24 mouse cellular contexts compared by ENCODE assay signal in genomic region chr3:52815497-52815896, GRCm38 (mm10).
"Had no signal": no experiment of that assay in that cellular context is flagged by ENCODE, and none has a peak within 500 bp of the region (broad histone marks: within the 10 kb centered on the region; RNA-seq: fewer than 3 reads in every experiment).

No protein-coding gene starts in this region.

- H3K4me3 ChIP-seq: layer of hippocampus, adult 2 months; limb, embryonic 10.5 days; limb, embryonic 13.5 days; liver, embryonic 12.5 days; liver, embryonic 15.5 days; lung, embryonic 15.5 days; megakaryocyte, embryonic 14.5 days; midbrain, embryonic 13.5 days; myocyte had no signal

- H3K27me3 ChIP-seq: liver, embryonic 12.5 days; liver, embryonic 15.5 days; lung, embryonic 15.5 days had no signal

- H3K36me3 ChIP-seq: limb, embryonic 10.5 days; limb, embryonic 13.5 days; liver, embryonic 12.5 days; liver, embryonic 15.5 days; lung, embryonic 15.5 days; midbrain, embryonic 13.5 days had no signal

- DNase-seq: kidney, adult 2 months; kidney, postnatal 25 days; layer of hippocampus, adult 9-11 months; liver; lung, adult 18-20 months; lung, postnatal 10 days; lung, postnatal 36 days; right cerebral cortex, postnatal 14 days; right cerebral cortex, postnatal 4 days; thymus, adult 2 months; thymus, postnatal 14 days; thymus, postnatal 4 days had no signal

- H3K4me1 ChIP-seq: limb, embryonic 10.5 days; limb, embryonic 13.5 days; liver, embryonic 12.5 days; liver, embryonic 15.5 days; lung, embryonic 15.5 days had no signal

- H3K27ac ChIP-seq: kidney, postnatal 0 days; layer of hippocampus, adult 2 months; limb, embryonic 10.5 days; limb, embryonic 13.5 days; liver, embryonic 12.5 days; liver, embryonic 15.5 days; lung, embryonic 15.5 days; midbrain, embryonic 13.5 days; stomach, postnatal 0 days had no signal

- H3K9ac ChIP-seq: limb, embryonic 13.5 days; liver, embryonic 12.5 days; liver, embryonic 15.5 days; lung, embryonic 15.5 days; midbrain, embryonic 13.5 days had no signal

- ATAC-seq: intestine, postnatal 0 days; liver, embryonic 12.5 days; midbrain, embryonic 13.5 days had no signal

- H3K4me2 ChIP-seq: limb, embryonic 13.5 days; liver, embryonic 12.5 days; liver, embryonic 15.5 days; lung, embryonic 15.5 days; midbrain, embryonic 13.5 days had no signal

- H3K9me3 ChIP-seq: limb, embryonic 10.5 days; limb, embryonic 13.5 days; liver, embryonic 12.5 days; liver, embryonic 15.5 days; lung, embryonic 15.5 days; megakaryocyte, embryonic 14.5 days; midbrain, embryonic 13.5 days had no signal
